Mouse (Mus musculus) limb, embryonic 15.5 days (tissue): ENCODE measurements at regions not wholly inside any gene's neighbourhood (a gene's known extent, or its start where the extent isn't known, plus 50 kb on each side); places are given as distances from the start of the nearest gene placed in this dataset.

Experiments
- ATAC-seq: fragments of 200-750 bp; cut with Nextera tagmentation; 2 replicates; pipeline ENCODE4 v1.8.0; 2017; ENCODE audit warnings: low read depth, moderate TSS enrichment; ENCODE audit not compliant: insufficient number of reproducible peaks, low FRiP score, low TSS enrichment
- H3K27ac ChIP-seq: fragments of 300-500 bp; sonication (generic); 2 replicates; pipeline ENCODE4 v1.5.1; 2015; ENCODE audit warnings: moderate library complexity, mild to moderate bottlenecking, inconsistent platforms
- H3K27me3 ChIP-seq: fragments of 300-500 bp; sonication (generic); 2 replicates; pipeline ENCODE4 v1.6.1; 2015; ENCODE audit warnings: inconsistent platforms
- H3K36me3 ChIP-seq: fragments of 300-500 bp; sonication (generic); 2 replicates; pipeline ENCODE4 v1.6.1; 2015; ENCODE audit warnings: inconsistent platforms
- H3K4me1 ChIP-seq: fragments of 300-500 bp; sonication (generic); 2 replicates; pipeline ENCODE4 v1.6.1; 2015; ENCODE audit warnings: inconsistent platforms
- H3K4me2 ChIP-seq: fragments of 300-500 bp; sonication (generic); 2 replicates; pipeline ENCODE4 v1.6.1; 2015; ENCODE audit warnings: mild to moderate bottlenecking, inconsistent platforms
- H3K4me3 ChIP-seq: fragments of 300-500 bp; sonication (generic); 2 replicates; pipeline ENCODE4 v1.5.1; 2015; ENCODE audit warnings: mild to moderate bottlenecking, inconsistent platforms
- H3K9ac ChIP-seq: fragments of 300-500 bp; sonication (generic); 2 replicates; pipeline ENCODE4 v1.6.1; 2015; ENCODE audit warnings: inconsistent platforms
- H3K9me3 ChIP-seq: fragments of 300-500 bp; sonication (generic); 2 replicates; pipeline ENCODE4 v1.6.1; 2016; ENCODE audit warnings: inconsistent platforms
- WGBS: fragments of 180-500 bp; shearing (Covaris S2); methylation state at CpG from one replicate; pipeline ENCODE4 v1.1.7; 2015; 5-methylcytosine and 5-hydroxymethylcytosine counted together

DNA sequence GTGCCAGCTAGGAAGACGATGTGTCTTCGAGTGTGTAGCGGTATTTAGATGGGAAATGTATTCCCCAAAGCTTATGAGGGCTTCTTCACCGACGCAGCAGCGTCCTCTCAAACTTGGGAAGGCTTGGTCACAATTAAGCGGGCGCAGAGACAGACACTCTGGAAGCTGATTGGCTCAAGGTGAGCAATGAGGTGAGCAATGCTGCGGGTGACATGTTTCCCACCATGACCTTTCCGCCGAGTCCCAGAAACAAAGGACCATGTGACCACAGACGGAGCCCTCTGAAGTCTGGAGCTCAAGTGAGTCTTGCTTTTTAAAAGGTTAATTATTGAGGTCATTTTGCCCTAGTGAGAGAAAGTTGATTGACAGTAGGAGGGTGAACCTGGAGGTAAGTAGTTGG, 108.0 kb upstream of the Bach2 start:
- Histone ChIP-seq H3K27me3 (no peaks in the 10 kb centered on the region), H3K4me1 (no peaks in the 10 kb centered on the region), H3K4me2 (no peak overlapping the region), H3K27ac (no peak overlapping the region), H3K9me3 (no peaks in the 10 kb centered on the region), H3K36me3 (no peaks in the 10 kb centered on the region), H3K9ac (no peak overlapping the region), H3K4me3 (no peak overlapping the region)
- no peak for ATAC-seq
- WGBS, result 70% methylated on average over 12 of the region's 12 CpGs

DNA sequence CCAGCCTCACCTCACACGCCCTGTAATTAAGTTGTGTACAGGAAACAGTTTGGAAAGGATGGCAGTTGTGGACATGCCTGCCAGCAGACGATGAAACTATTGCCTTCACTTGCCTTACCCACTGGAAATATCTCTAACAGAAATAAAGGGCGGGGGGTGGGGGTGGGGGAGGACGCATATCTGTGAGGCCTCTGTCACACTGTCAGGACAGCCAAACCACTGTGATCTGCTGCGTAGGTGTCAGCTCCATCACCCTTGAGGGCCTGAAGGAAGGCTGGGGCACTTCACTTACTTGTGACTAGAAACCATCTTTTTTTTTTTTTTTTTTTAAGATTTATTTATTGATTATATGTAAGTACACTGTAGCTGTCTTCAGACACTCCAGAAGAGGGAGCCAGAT, 106.8 kb upstream of the Bach2 start:
- ATAC-seq, result no peak

DNA sequence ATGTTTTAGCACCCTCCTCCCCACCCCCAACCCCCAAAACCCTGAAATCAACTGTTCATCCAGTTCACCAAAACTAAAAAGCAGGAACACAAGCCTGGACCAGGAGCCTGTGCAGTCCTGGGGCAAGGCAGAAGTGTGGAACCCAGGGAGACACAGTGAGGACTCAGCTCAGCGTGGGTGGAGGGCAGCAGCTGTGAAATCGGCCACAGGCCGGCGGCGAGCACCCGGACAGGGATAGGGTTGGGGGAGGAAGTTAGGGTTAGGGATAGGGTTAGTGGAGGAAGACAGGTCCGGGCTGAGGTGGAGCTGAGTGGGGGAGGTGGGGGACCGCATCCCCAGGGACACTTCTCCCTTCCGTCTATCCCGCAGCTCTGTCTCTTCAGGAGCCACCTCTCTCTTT, 102.5 kb upstream of the Bach2 start:
- no peak for ATAC-seq
- no peak overlapping the region for H3K4me2 ChIP-seq
- peaks cover 5% of the 10 kb centered on the region; the same call in 1 of the 2 replicates for H3K4me1 ChIP-seq
- no peak overlapping the region for H3K9ac ChIP-seq
- no peak overlapping the region for H3K4me3 ChIP-seq
- H3K27ac ChIP-seq, result no peak overlapping the region
- no peaks in the 10 kb centered on the region for H3K9me3 ChIP-seq
- WGBS, result 64% methylated on average over 9 of the region's 10 CpGs
- H3K27me3 ChIP-seq, result no peaks in the 10 kb centered on the region
- no peaks in the 10 kb centered on the region for H3K36me3 ChIP-seq

More for the DNA sequence above, 106.8 kb upstream of the Bach2 start:
- H3K36me3 ChIP-seq, result no peaks in the 10 kb centered on the region
- H3K4me1 ChIP-seq, result no peaks in the 10 kb centered on the region
- H3K9me3 ChIP-seq, result no peaks in the 10 kb centered on the region
- 58% methylated on average over 5 of the region's 5 CpGs for WGBS
- H3K4me3 ChIP-seq, result no peak overlapping the region
- H3K27ac ChIP-seq, result no peak overlapping the region
- H3K4me2 ChIP-seq, result no peak overlapping the region
- no peaks in the 10 kb centered on the region for H3K27me3 ChIP-seq
- H3K9ac ChIP-seq, result no peak overlapping the region

DNA sequence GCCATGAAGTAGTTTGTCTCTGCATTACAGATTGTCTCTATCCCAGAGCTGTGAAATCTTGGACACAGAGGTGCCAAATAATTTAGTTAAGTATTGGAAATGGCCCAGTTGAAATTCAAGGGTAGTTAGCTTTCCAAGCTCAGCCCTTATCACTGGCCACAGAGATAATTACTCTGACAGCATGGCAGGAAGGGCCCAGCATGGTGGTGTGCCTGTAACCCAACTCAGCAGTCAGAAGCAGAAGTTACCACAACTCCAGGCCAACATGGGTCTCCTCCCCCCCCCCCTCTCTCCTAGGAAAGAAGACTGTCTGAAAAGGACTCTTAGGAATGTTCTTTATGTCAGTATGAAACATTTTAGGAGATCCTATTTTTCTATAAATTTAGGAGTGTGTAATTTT, 101.4 kb upstream of the Bach2 start:
- H3K4me1 ChIP-seq, result peaks cover 5% of the 10 kb centered on the region; the same call in 1 of the 2 replicates
- H3K4me3 ChIP-seq, result no peak overlapping the region
- H3K36me3 ChIP-seq, result no peaks in the 10 kb centered on the region
- no peak overlapping the region for H3K4me2 ChIP-seq
- no peak for ATAC-seq
- no peaks in the 10 kb centered on the region for H3K27me3 ChIP-seq
- H3K9me3 ChIP-seq, result no peaks in the 10 kb centered on the region
- H3K9ac ChIP-seq, result no peak overlapping the region
- no peak overlapping the region for H3K27ac ChIP-seq

DNA sequence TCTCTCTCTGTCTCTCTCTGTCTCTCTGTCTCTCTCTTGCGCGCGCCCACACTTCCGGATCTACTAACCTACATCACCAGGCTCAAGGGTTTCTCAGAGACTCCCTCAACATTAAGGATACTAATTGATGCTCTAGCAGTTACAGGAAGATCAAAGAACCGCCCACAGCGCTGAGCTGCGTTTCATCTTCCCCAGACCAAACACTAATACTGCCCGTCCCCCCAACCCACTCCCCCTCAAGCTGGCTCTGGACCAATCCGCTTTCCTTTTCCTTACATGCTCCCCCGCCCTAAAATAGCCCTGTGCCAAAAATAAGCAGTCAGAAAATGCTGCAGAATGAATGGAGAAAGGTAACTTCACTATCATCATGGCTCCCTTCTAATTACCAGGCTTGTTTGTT, 100.6 kb upstream of the Bach2 start:
- no peak for ATAC-seq
- Histone ChIP-seq H3K36me3 (no peaks in the 10 kb centered on the region), H3K4me3 (no peak overlapping the region), H3K4me1 (peaks cover 5% of the 10 kb centered on the region; the same call in 1 of the 2 replicates), H3K27me3 (no peaks in the 10 kb centered on the region), H3K4me2 (no peak overlapping the region), H3K9me3 (no peaks in the 10 kb centered on the region), H3K27ac (no peak overlapping the region), H3K9ac (no peak overlapping the region)
- WGBS, result 37% methylated on average over 10 of the region's 10 CpGs

DNA sequence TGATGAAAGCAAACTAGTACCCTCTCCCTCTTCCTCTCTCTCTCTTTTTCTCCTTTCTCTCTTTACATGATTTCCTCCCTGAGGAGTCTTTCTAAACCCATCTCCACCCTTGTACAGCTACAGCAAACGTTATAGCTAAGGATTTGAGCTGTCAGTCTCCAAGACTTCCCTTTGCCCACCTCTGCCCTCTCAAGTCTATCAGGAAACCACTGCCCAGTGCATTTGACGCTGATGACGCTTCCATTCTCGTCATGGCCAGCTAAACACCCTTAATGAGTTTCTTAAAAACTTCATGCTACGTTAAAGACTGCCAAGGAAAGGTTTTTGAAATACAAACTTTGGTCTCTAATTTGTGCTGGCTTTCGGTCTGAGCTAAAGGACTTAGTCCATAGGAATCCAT, 99.0 kb upstream of the Bach2 start:
- no peaks in the 10 kb centered on the region for H3K36me3 ChIP-seq
- H3K9ac ChIP-seq, result no peak overlapping the region
- 80% methylated on average over 6 of the region's 6 CpGs for WGBS
- peaks cover 5% of the 10 kb centered on the region; the same call in 1 of the 2 replicates for H3K4me1 ChIP-seq
- no peaks in the 10 kb centered on the region for H3K27me3 ChIP-seq
- H3K9me3 ChIP-seq, result no peaks in the 10 kb centered on the region
- H3K4me3 ChIP-seq, result no peak overlapping the region
- ATAC-seq, result no peak
- H3K27ac ChIP-seq, result no peak overlapping the region
- no peak overlapping the region for H3K4me2 ChIP-seq

DNA sequence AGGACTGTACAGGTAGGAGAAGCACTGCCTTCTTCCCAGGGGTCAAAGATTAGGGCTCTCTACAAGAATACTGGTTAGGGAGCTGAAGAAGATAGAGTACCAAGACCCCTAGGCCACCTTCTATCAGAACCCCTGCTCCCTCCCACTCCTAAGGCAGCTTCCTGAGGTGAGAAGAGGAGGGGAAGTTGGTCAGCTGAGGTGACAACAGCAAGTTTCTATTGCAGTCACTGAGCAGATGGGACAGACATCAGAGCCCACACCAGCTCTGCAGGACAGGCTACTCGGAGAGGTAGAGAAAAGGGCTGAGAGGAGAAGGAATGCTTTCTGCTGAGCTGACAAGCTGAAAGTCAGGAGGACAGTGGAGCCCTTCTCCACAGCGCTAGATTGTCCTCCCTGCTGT, 98.5 kb upstream of the Bach2 start:
- peaks cover 5% of the 10 kb centered on the region; the same call in 1 of the 2 replicates for H3K4me1 ChIP-seq
- H3K27ac ChIP-seq, result no peak overlapping the region
- H3K4me3 ChIP-seq, result no peak overlapping the region
- H3K9me3 ChIP-seq, result no peaks in the 10 kb centered on the region
- H3K36me3 ChIP-seq, result no peaks in the 10 kb centered on the region
- ATAC-seq, result no peak
- 73% methylated on average over 2 of the region's 2 CpGs for WGBS
- H3K9ac ChIP-seq, result no peak overlapping the region
- H3K4me2 ChIP-seq, result no peak overlapping the region
- no peaks in the 10 kb centered on the region for H3K27me3 ChIP-seq

DNA sequence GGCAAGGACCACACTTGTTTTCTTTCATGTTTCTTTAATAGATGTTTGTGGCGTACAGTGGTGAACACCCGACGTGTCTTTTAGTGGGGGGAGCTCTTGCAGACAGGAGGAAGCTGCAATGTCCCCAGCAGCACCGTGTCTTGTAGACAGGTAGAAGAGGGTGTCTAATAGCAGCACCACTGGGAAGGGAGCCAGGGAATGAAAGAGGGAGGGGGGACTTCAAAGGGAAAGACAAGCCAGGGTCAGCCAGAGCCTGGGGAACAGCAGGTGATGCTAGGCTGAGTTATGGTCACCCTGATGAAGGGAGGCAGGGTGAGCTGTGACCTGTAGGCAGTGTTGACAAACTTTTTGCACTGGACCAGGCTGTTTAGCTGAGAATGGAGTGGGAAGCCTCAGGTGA, 96.4 kb upstream of the Bach2 start:
- Histone ChIP-seq H3K27me3 (no peaks in the 10 kb centered on the region), H3K36me3 (no peaks in the 10 kb centered on the region), H3K9me3 (no peaks in the 10 kb centered on the region), H3K4me3 (no peak overlapping the region), H3K4me1 (peaks cover 5% of the 10 kb centered on the region; the same call in 1 of the 2 replicates), H3K27ac (no peak overlapping the region), H3K4me2 (no peak overlapping the region), H3K9ac (no peak overlapping the region)
- no peak for ATAC-seq
- 47% methylated on average over 4 of the region's 4 CpGs for WGBS

DNA sequence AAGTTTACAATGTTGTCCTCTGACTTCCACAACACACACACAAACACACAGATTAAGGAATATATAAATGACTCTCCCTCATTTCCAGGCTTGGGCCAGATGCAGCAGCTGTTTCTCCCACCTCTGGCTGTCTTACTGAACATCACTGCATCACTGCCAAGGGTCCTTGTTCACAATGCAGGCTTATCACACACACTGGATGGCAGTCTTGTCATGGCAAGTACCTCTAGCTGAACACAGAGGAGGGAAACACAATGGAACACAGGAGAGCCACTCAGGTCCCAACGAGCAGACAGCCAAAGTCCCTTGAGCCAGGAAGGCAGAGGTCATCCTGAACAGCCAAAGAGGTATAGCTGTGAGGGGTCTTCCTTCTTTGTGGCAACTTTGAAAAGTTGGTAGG, 91.5 kb upstream of the Bach2 start:
- ATAC-seq, result no peak
- no peak overlapping the region for H3K4me3 ChIP-seq

DNA sequence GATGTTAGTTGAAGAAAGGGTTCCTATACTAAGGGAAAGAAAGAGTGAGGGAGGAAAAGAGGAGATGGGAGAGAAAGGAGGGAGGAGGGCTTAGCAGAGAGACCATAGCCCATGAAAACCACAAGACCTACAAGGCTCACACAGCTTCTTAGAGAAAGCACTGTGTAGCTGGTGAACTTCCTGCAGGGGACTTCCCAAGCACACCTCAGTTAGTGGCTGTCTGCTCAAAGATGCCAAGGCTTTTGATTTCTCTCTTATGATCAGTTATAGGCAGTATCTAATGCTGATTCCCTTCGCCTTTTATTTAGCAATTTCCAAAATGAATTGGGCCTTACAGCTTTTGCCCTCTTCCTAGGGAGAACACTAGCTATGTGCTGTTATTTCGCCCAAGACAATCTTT, 90.0 kb upstream of the Bach2 start:
- Histone ChIP-seq H3K4me3 (no peak overlapping the region), H3K9me3 (no peaks in the 10 kb centered on the region), H3K4me1 (0 out of 2 replicates have a peak, but pooled peaks cover 4% of the 10 kb centered on the region), H3K9ac (no peak overlapping the region), H3K27me3 (no peaks in the 10 kb centered on the region), H3K27ac (no peak overlapping the region), H3K4me2 (no peak overlapping the region), H3K36me3 (no peaks in the 10 kb centered on the region)
- WGBS, result 97% methylated on average over 2 of the region's 2 CpGs
- no peak for ATAC-seq

More for the DNA sequence above, 91.5 kb upstream of the Bach2 start:
- 63% methylated on average over 1 of the region's 1 CpGs for WGBS
- H3K4me2 ChIP-seq, result no peak overlapping the region
- H3K4me1 ChIP-seq, result 0 out of 2 replicates have a peak, but pooled peaks cover under 1% of the 10 kb centered on the region
- H3K27ac ChIP-seq, result no peak overlapping the region
- H3K27me3 ChIP-seq, result no peaks in the 10 kb centered on the region
- no peaks in the 10 kb centered on the region for H3K9me3 ChIP-seq
- no peaks in the 10 kb centered on the region for H3K36me3 ChIP-seq
- H3K9ac ChIP-seq, result no peak overlapping the region

DNA sequence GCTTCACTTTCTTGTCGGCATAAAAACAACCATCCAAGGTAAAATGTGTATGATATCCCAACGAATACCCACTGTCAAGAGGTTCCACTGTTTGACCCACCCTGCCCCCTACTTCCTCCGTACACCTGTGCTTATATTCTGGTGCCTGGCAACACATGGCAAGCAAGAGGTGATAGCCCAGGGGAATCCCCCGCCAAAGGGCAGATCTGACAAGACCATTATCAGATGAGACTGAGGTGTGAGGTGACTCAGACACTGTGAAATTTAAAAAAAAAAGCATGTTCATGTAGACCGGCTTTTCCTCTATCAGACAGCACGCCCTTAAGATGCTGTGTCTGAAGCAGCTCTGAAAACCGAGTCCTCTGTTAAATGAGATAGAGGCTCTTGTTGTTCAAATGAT, 89.4 kb upstream of the Bach2 start:
- ATAC-seq, result no peak
- H3K27me3 ChIP-seq, result no peaks in the 10 kb centered on the region
- H3K9me3 ChIP-seq, result no peaks in the 10 kb centered on the region
- 77% methylated on average over 7 of the region's 7 CpGs for WGBS
- H3K9ac ChIP-seq, result no peak overlapping the region
- H3K27ac ChIP-seq, result no peak overlapping the region
- no peak overlapping the region for H3K4me2 ChIP-seq
- H3K4me3 ChIP-seq, result no peak overlapping the region
- no peaks in the 10 kb centered on the region for H3K36me3 ChIP-seq
- 0 out of 2 replicates have a peak, but pooled peaks cover 4% of the 10 kb centered on the region for H3K4me1 ChIP-seq

DNA sequence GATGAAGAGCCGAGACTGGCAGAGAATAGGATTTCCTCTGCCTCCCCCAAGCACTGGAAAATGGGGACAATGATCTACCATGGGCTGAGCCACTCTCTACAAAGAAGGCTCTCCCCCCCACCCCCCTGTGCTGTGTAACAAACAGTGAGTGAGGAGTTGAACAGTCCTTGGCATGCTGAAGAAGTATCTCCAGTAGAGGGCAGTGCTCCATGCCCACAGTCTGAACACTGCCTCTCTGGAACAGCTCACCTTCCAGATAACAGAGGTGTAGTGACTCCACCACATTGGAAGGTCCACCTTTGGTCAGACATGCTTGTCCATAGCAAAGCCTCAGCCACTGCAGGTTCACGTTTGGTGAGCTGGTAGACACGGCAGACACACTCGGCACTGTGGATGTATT, 85.2 kb upstream of the Bach2 start:
- no peak for ATAC-seq
- no peak overlapping the region for H3K27ac ChIP-seq
- 80% methylated on average over 4 of the region's 4 CpGs for WGBS

DNA sequence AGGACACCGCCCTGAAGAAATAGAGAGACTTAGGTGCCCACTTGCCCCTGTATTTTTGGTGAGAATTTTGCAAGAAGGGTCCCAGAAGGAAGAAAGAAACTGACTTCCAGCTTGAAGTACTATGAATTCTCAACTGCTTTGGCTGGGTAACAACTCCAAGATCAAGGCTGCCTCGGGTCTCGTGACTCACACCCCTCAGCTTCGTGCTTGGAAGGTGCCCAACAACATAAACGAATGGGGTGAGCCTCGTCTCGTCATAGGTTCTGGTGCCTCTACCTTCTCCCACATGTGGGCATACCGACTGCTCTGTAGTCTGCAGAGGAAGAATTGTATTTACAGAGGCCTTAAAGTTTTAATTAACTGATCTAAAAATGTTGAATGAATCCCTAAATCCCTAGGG, 81.6 kb upstream of the Bach2 start:
- no peaks in the 10 kb centered on the region for H3K36me3 ChIP-seq
- no peak for ATAC-seq
- no peak overlapping the region for H3K9ac ChIP-seq
- 38% methylated on average over 8 of the region's 8 CpGs for WGBS
- no peaks in the 10 kb centered on the region for H3K9me3 ChIP-seq
- H3K4me1 ChIP-seq, result peaks cover 10% of the 10 kb centered on the region; the same call in 1 of the 2 replicates
- no peak overlapping the region for H3K4me2 ChIP-seq
- H3K27me3 ChIP-seq, result no peaks in the 10 kb centered on the region
- H3K27ac ChIP-seq, result no peak overlapping the region
- H3K4me3 ChIP-seq, result no peak overlapping the region

More for the DNA sequence above, 85.2 kb upstream of the Bach2 start:
- Histone ChIP-seq H3K4me2 (no peak overlapping the region), H3K9me3 (no peaks in the 10 kb centered on the region), H3K36me3 (no peaks in the 10 kb centered on the region), H3K4me1 (0 out of 2 replicates have a peak, but pooled peaks cover 7% of the 10 kb centered on the region), H3K4me3 (no peak overlapping the region), H3K9ac (no peak overlapping the region), H3K27me3 (no peaks in the 10 kb centered on the region)
